28 mouse cellular contexts compared by ENCODE assay signal in the genomic region with DNA sequence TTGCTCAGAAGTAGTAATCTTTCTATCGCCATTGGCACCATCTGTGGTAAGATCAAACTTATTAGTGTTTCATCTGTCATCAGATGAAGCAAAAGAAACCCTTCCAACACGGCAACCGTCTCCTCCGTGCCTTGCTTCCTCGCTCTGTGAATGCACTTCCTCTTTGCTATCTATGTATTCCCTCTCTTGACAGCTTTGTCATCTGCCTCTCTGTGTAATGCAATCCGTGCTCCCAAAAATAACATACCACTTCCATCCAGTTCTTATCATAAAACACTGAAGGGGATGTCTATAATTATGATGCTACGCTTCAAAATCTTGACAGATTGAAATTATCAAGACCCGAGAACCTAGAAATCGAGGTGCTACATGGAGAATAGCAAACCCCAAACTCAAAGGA.
DNase-seq lines count a peak whose midpoint lies in the region; ATAC-seq and TF ChIP-seq lines count a peak whose summit lies in the region.
"Had no signal": no experiment of that assay in that cellular context is flagged by ENCODE, and none has a peak within 500 bp of the region (broad histone marks: within the 10 kb centered on the region; RNA-seq: fewer than 3 reads in every experiment).

No protein-coding gene starts in this region.

- H3K27me3 ChIP-seq in forebrain, postnatal 0 days (ENCODE audit: insufficient read depth, low read length) = no peaks in the 10 kb centered on the region
- H3K27me3 ChIP-seq in forebrain, embryonic 16.5 days (replicated peaks; ENCODE audit: control insufficient read depth, insufficient read depth, low read length) = no peaks in the 10 kb centered on the region
- H3K27me3 ChIP-seq in heart, embryonic 14.5 days (ENCODE audit: control insufficient read depth, insufficient read depth, low read length) = no peaks in the 10 kb centered on the region
- no peaks in the 10 kb centered on the region for H3K27me3 ChIP-seq in heart, embryonic 10.5 days (ENCODE audit: insufficient read depth, poor library complexity, severe bottlenecking)
- no peaks in the 10 kb centered on the region for H3K27me3 ChIP-seq in heart, postnatal 0 days (ENCODE audit: control insufficient read depth, insufficient read depth, low read length)
- H3K27me3 ChIP-seq: CH12.LX; embryonic facial prominence, embryonic 12.5 days; embryonic facial prominence, embryonic 15.5 days had no signal

- TF ChIP-seq CTCF in forebrain, postnatal 0 days (IDR thresholded peaks at IDR 0.05; ENCODE audit: low read depth) = no peak
- TF ChIP-seq CTCF in heart, postnatal 0 days (IDR thresholded peaks at IDR 0.05; ENCODE audit: low read depth) = no peak

- intact Hi-C loops in heart, postnatal 25 days (cut with DNase I) = no loop called here

- no peak for DNase-seq in forebrain, postnatal 0 days
- DNase-seq in heart, embryonic 10.5 days (ENCODE audit: low spot score) = no peak
- DNase-seq in heart, postnatal 0 days (ENCODE audit: low spot score) = no peak
- DNase-seq in heart, postnatal 25 days (ENCODE audit: low spot score) = no peak
- DNase-seq in cerebellum, adult 11-12 months = no peak
- DNase-seq: adrenal gland, postnatal 10 days; adrenal gland, postnatal 36 days; B cell, adult 2 months; cerebellum, adult 2 months; cerebellum, adult 9-11 months; cerebellum, postnatal 25 days; gastrocnemius, postnatal 10 days; gastrocnemius, postnatal 36 days; heart, postnatal 4 days; kidney, adult 18-20 months had no signal

- ATAC-seq in forebrain, postnatal 0 days = peak; percentile 53
- no peak for ATAC-seq in forebrain, embryonic 16.5 days
- no peak for ATAC-seq in heart, embryonic 14.5 days (ENCODE audit: insufficient number of reproducible peaks, insufficient read depth, low FRiP score, low read depth)
- ATAC-seq in heart, postnatal 0 days (ENCODE audit: insufficient read depth, low read depth) = no peak
- ATAC-seq: forebrain, embryonic 14.5 days; hindbrain, postnatal 0 days; inflammation-experienced regulatory T-cells, adult 6 months; intestine, embryonic 16.5 days; Patski had no signal

- no peak overlapping the region for H3K4me3 ChIP-seq in forebrain, postnatal 0 days (ENCODE audit: low read depth, low read length)
- no peak overlapping the region for H3K4me3 ChIP-seq in forebrain, embryonic 16.5 days (replicated peaks; ENCODE audit: low read length)
- no peak overlapping the region for H3K4me3 ChIP-seq in heart, embryonic 14.5 days (ENCODE audit: control insufficient read depth in 1 of 2, insufficient read depth in 1 of 2, low read depth in 1 of 2, low read length in 2 of 2)
- no peak overlapping the region for H3K4me3 ChIP-seq in heart, embryonic 10.5 days
- no peak overlapping the region for H3K4me3 ChIP-seq in heart, postnatal 0 days (ENCODE audit: low read depth, low read length)
- H3K4me3 ChIP-seq: embryonic facial prominence, embryonic 12.5 days; embryonic facial prominence, embryonic 15.5 days had no signal

- 71% methylated on average over 9 of the region's 9 CpGs for WGBS in forebrain, postnatal 0 days
- 81% methylated on average over 9 of the region's 9 CpGs for WGBS in forebrain, embryonic 16.5 days
- 21% methylated on average over 9 of the region's 9 CpGs for WGBS in heart, embryonic 14.5 days
- 65% methylated on average over 9 of the region's 9 CpGs for WGBS in heart, embryonic 10.5 days
- 12% methylated on average over 9 of the region's 9 CpGs for WGBS in heart, postnatal 0 days

- no peaks in the 10 kb centered on the region for H3K9me3 ChIP-seq in forebrain, postnatal 0 days (ENCODE audit: low read length)
- no peaks in the 10 kb centered on the region for H3K9me3 ChIP-seq in forebrain, embryonic 16.5 days (ENCODE audit: control insufficient read depth, low read length)
- no peaks in the 10 kb centered on the region for H3K9me3 ChIP-seq in heart, embryonic 14.5 days (ENCODE audit: control insufficient read depth, low read length)
- H3K9me3 ChIP-seq in heart, embryonic 10.5 days = no peaks in the 10 kb centered on the region
- no peaks in the 10 kb centered on the region for H3K9me3 ChIP-seq in heart, postnatal 0 days (replicated peaks; ENCODE audit: control insufficient read depth, low read length)
- H3K9me3 ChIP-seq: embryonic facial prominence, embryonic 12.5 days; embryonic facial prominence, embryonic 15.5 days had no signal

- H3K4me1 ChIP-seq in forebrain, postnatal 0 days (ENCODE audit: insufficient read depth) = peaks cover 10% of the 10 kb centered on the region; the same call in 1 of the 2 replicates
- H3K4me1 ChIP-seq in forebrain, embryonic 16.5 days (replicated peaks; ENCODE audit: control insufficient read depth, insufficient read depth, low read length) = peaks cover 12% of the 10 kb centered on the region
- H3K4me1 ChIP-seq in heart, embryonic 14.5 days (ENCODE audit: control insufficient read depth in 2 of 2, insufficient read depth in 2 of 2, low read length in 2 of 2) = peaks cover 8 to 16% of the 10 kb centered on the region in 2 experiments
- peaks cover 9% of the 10 kb centered on the region for H3K4me1 ChIP-seq in heart, embryonic 10.5 days
- H3K4me1 ChIP-seq in heart, postnatal 0 days (ENCODE audit: control insufficient read depth, insufficient read depth) = no peaks in the 10 kb centered on the region

- H3K27ac ChIP-seq in forebrain, postnatal 0 days (ENCODE audit: low read depth, low read length) = no peak overlapping the region
- H3K27ac ChIP-seq in forebrain, embryonic 16.5 days (ENCODE audit: low read length) = no peak overlapping the region
- no peak overlapping the region for H3K27ac ChIP-seq in heart, embryonic 14.5 days (replicated peaks in 1 of 2; ENCODE audit: control insufficient read depth in 1 of 2, insufficient read depth in 1 of 2, low read depth in 2 of 2, low read length in 2 of 2)
- H3K27ac ChIP-seq in heart, embryonic 10.5 days = no peak overlapping the region
- no peak overlapping the region for H3K27ac ChIP-seq in heart, postnatal 0 days (ENCODE audit: low read depth)
- H3K27ac ChIP-seq: embryonic facial prominence, embryonic 12.5 days; embryonic facial prominence, embryonic 15.5 days; hindbrain, embryonic 14.5 days; hindbrain, postnatal 0 days had no signal

- H3K9ac ChIP-seq in forebrain, postnatal 0 days = no peak overlapping the region
- no peak overlapping the region for H3K9ac ChIP-seq in forebrain, embryonic 16.5 days (replicated peaks; ENCODE audit: low read depth, low read length)
- H3K9ac ChIP-seq in heart, embryonic 14.5 days (ENCODE audit: low read length) = no peak overlapping the region
- no peak overlapping the region for H3K9ac ChIP-seq in heart, postnatal 0 days (replicated peaks; ENCODE audit: low read depth, low read length)
- H3K9ac ChIP-seq: embryonic facial prominence, embryonic 12.5 days; embryonic facial prominence, embryonic 15.5 days; hindbrain, embryonic 14.5 days had no signal

- no peaks in the 10 kb centered on the region for H3K36me3 ChIP-seq in forebrain, postnatal 0 days (ENCODE audit: insufficient read depth)
- no peaks in the 10 kb centered on the region for H3K36me3 ChIP-seq in forebrain, embryonic 16.5 days (ENCODE audit: control insufficient read depth, insufficient read depth)
- no peaks in the 10 kb centered on the region for H3K36me3 ChIP-seq in heart, embryonic 14.5 days (ENCODE audit: control insufficient read depth, insufficient read depth, low read length)
- no peaks in the 10 kb centered on the region for H3K36me3 ChIP-seq in heart, embryonic 10.5 days
- H3K36me3 ChIP-seq in heart, postnatal 0 days (replicated peaks; ENCODE audit: control insufficient read depth, insufficient read depth, low read length) = no peaks in the 10 kb centered on the region
- H3K36me3 ChIP-seq: embryonic facial prominence, embryonic 12.5 days; embryonic facial prominence, embryonic 15.5 days; G1E had no signal

- no peak overlapping the region for H3K4me2 ChIP-seq in forebrain, postnatal 0 days (ENCODE audit: low read depth)
- no peak overlapping the region for H3K4me2 ChIP-seq in forebrain, embryonic 16.5 days (ENCODE audit: low read length)
- 0 out of 2 replicates have a peak overlapping the region, but pooled peaks have one; percentile 1 for H3K4me2 ChIP-seq in heart, embryonic 14.5 days (ENCODE audit: low read length)
- H3K4me2 ChIP-seq in heart, postnatal 0 days (ENCODE audit: low read depth, low read length) = 0 out of 2 replicates have a peak overlapping the region, but pooled peaks have one; percentile 10
- H3K4me2 ChIP-seq: embryonic facial prominence, embryonic 12.5 days; embryonic facial prominence, embryonic 15.5 days; heart, embryonic 11.5 days; hindbrain, embryonic 14.5 days had no signal

- no peak for TF ChIP-seq EP300 in heart, postnatal 0 days (IDR thresholded peaks at IDR 0.05; ENCODE audit: low read depth)

Comparison
In these comparisons a context has a peak if more than half of its experiments do, and no peak if none do; other contexts are left out.
1. H3K4me2 ChIP-seq: peak in heart, embryonic 14.5 days (single experiment) and heart, postnatal 0 days (single experiment); none in forebrain, postnatal 0 days (single experiment) and forebrain, embryonic 16.5 days (single experiment).